Mouse (Mus musculus) olfactory bulb, adult 2 months (tissue): Measurements from ENCODE around the gene Foxp1.

Source experiments
- CTCF ChIP-seq: fragments of 200-500 bp; IDR thresholded peaks from 2 replicates; pipeline ENCODE4 v1.5.1; 2012; ENCODE audit warnings: low read depth, mild to moderate bottlenecking, low read length, moderate library complexity; ENCODE audit not compliant: insufficient read depth
- POLR2A ChIP-seq: fragments of 200-500 bp; IDR thresholded peaks from 2 replicates; pipeline ENCODE4 v1.6.1; 2012; ENCODE audit warnings: mild to moderate bottlenecking, low read depth, low read length, moderate library complexity; ENCODE audit not compliant: insufficient read depth

DNA sequence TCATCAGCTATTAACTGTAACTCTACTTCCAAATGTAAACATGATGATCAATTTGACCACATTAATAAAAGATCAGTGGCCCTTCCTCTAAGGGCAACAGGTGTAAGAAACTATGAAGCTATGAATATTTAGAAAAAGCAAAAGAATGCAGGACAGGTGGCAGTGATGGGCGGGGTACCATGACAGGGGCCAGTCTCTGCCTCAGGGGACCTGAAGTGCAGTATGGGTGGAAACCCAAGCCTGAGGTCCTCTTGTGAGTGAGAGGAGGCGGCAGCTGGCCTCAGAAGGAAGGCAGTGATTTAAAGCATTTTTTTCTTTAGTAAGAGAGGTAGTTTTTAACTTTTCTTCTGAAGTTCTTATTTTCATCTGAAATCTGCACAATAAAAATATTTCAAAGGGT is 468.5 kb downstream of the Foxp1 start:
- no peak for TF ChIP-seq CTCF
- TF ChIP-seq POLR2A, result no peak
